Mouse (Mus musculus) neural tube, embryonic 11.5 days (tissue): ENCODE data around the gene Rnf225. TPM values are rescaled to one million over a fixed set of nuclear protein-coding genes. Genes with fewer than 3 reads are reported as not detected.
"Not testable (repeated sequence)": the region's sequence is repeated elsewhere in the genome, so short reads cannot be mapped to it uniquely, and the experiment has no call there.

ENCODE experiments used
- ATAC-seq: fragments of 200-750 bp; cut with Nextera tagmentation; 2 replicates; pipeline ENCODE4 v1.8.0; 2017; ENCODE audit warnings: moderate number of reproducible peaks, mild to moderate bottlenecking, moderate TSS enrichment, moderate library complexity; ENCODE audit not compliant: insufficient read depth, low FRiP score, low TSS enrichment
- DNase-seq: peaks from one replicate; pipeline ENCODE4 v3.0.0-alpha.2; 2015; ENCODE audit warnings: low spot score
- H3K27ac ChIP-seq: fragments of 300-500 bp; sonication (generic); 2 replicates; pipeline ENCODE4 v1.5.1; 2014; ENCODE audit warnings: low read depth, mild to moderate bottlenecking, low read length
- H3K27me3 ChIP-seq: fragments of 300-500 bp; sonication (generic); 2 replicates; pipeline ENCODE4 v1.6.1; 2014; ENCODE audit warnings: mild to moderate bottlenecking, low read length, mixed read lengths; ENCODE audit not compliant: control insufficient read depth, insufficient read depth
- H3K36me3 ChIP-seq: fragments of 300-500 bp; sonication (generic); 2 replicates; pipeline ENCODE4 v1.6.1; 2014; ENCODE audit warnings: mild to moderate bottlenecking, low read length, moderate library complexity, mixed read lengths; ENCODE audit not compliant: control insufficient read depth, insufficient read depth
- H3K4me1 ChIP-seq: fragments of 300-500 bp; sonication (generic); 2 replicates; pipeline ENCODE4 v1.6.1; 2014; ENCODE audit warnings: low read length, mixed read lengths; ENCODE audit not compliant: control insufficient read depth, insufficient read depth
- H3K4me2 ChIP-seq: fragments of 300-500 bp; sonication (generic); 2 replicates; pipeline ENCODE4 v1.6.1; 2014; ENCODE audit warnings: low read depth, mild to moderate bottlenecking, moderate library complexity
- H3K4me3 ChIP-seq: fragments of 300-500 bp; sonication (generic); 2 replicates; pipeline ENCODE4 v1.5.1; 2014; ENCODE audit warnings: low read depth, low read length
- H3K9ac ChIP-seq: fragments of 300-500 bp; sonication (generic); 2 replicates; pipeline ENCODE4 v1.6.1; 2014; ENCODE audit warnings: mild to moderate bottlenecking, low read length
- H3K9me3 ChIP-seq: fragments of 300-500 bp; sonication (generic); 2 replicates; pipeline ENCODE4 v1.6.1; 2016; ENCODE audit warnings: low read length; ENCODE audit not compliant: control insufficient read depth
- WGBS: fragments of 180-500 bp; shearing (Covaris S2); extraction: QIAGEN DNeasy Blood & Tissue Kit; methylation state at CpG from one replicate; pipeline ENCODE4 v1.1.7; 2014; 5-methylcytosine and 5-hydroxymethylcytosine counted together
- polyA plus RNA-seq: library from polyadenylated mRNA; unstranded; fragments of >200 nt; fragmentation: Nextera tagmentation; extraction: Ambion mirVana; gene quantifications from 2 replicates; pipeline ENCODE4 v1.2.1, GENCODE M21; 2014

Gene Rnf225
- polyA plus RNA-seq, 1 experiment from 2014 or later: 0.61 TPM

- DNase-seq (peak; percentile 91), ATAC-seq (peak; percentile 97)
- Histone ChIP-seq H3K27ac (no peak within 1 kb of the TSS), H3K4me2 (peak within 1 kb of the TSS; percentile 41), H3K4me1 (0 out of 2 replicates have a peak, but pooled peaks cover 2% of the 10 kb centered on the region), H3K9me3 (no peaks in the 10 kb centered on the region), H3K27me3 (no peaks in the 10 kb centered on the region), H3K9ac (peak within 1 kb of the TSS; percentile 58), H3K4me3 (peak within 1 kb of the TSS; percentile 54), H3K36me3 (no peaks in the 10 kb centered on the region)
- WGBS: 7% methylated on average over 36 of the region's 36 CpGs
These were observed 29.4 kb upstream of the Rnf225 start, which contains the start of gene Zscan22 for GRCm38 (mm10) chr7:12897655-12898410. TSS of gene Zscan22 (plus strand) at chr7:12897815.

- Histone ChIP-seq H3K4me1 (0 out of 2 replicates have a peak, but pooled peaks cover 2% of the 10 kb centered on the region), H3K4me2 (no peak overlapping the region), H3K9ac (no peak overlapping the region), H3K36me3 (peaks cover 3% of the 10 kb centered on the region; the same call in 1 of the 2 replicates), H3K27me3 (no peaks in the 10 kb centered on the region), H3K27ac (no peak overlapping the region), H3K4me3 (no peak overlapping the region), H3K9me3 (no peaks in the 10 kb centered on the region)
- 92% methylated on average over 5 of the region's 5 CpGs for WGBS
- DNase-seq (no peak), ATAC-seq (no peak)
These were observed 25.7 kb upstream of the Rnf225 start for GRCm38 (mm10) chr7:12901517-12901916.

- H3K4me1 ChIP-seq: no peaks in the 10 kb centered on the region
- H3K4me2 ChIP-seq: no peak overlapping the region
- no peak for ATAC-seq
- no peak overlapping the region for H3K27ac ChIP-seq
- peaks cover 10% of the 10 kb centered on the region for H3K36me3 ChIP-seq
- WGBS: 54% methylated on average over 10 of the region's 10 CpGs
- H3K4me3 ChIP-seq: no peak overlapping the region
- H3K27me3 ChIP-seq: no peaks in the 10 kb centered on the region
- no peak overlapping the region for H3K9ac ChIP-seq
- no peak for DNase-seq
- no peaks in the 10 kb centered on the region for H3K9me3 ChIP-seq
These were observed 23.6 kb upstream of the Rnf225 start for GRCm38 (mm10) chr7:12903623-12904022.

- no peaks in the 10 kb centered on the region for H3K27me3 ChIP-seq
- 93% methylated on average over 1 of the region's 1 CpGs for WGBS
- H3K4me2 ChIP-seq: no peak overlapping the region
- no peaks in the 10 kb centered on the region for H3K4me1 ChIP-seq
- H3K27ac ChIP-seq: no peak overlapping the region
- H3K4me3 ChIP-seq: no peak overlapping the region
- H3K36me3 ChIP-seq: peaks cover 10% of the 10 kb centered on the region
- no peak for ATAC-seq
- no peak overlapping the region for H3K9ac ChIP-seq
- no peak for DNase-seq
- H3K9me3 ChIP-seq: no peaks in the 10 kb centered on the region
These were observed 22.1 kb upstream of the Rnf225 start for GRCm38 (mm10) chr7:12905146-12905545.

- Histone ChIP-seq H3K9me3 (no peaks in the 10 kb centered on the region), H3K4me2 (peak overlapping the region; percentile 49), H3K4me1 (no peaks in the 10 kb centered on the region), H3K9ac (peak overlapping the region; percentile 71), H3K27ac (no peak overlapping the region; the same call in 1 of the 2 replicates), H3K36me3 (peaks cover 10% of the 10 kb centered on the region), H3K27me3 (no peaks in the 10 kb centered on the region), H3K4me3 (peak overlapping the region; percentile 41)
- WGBS: 37% methylated on average over 7 of the region's 7 CpGs
- ATAC-seq (peak; percentile 33), DNase-seq (peak; percentile 72)
These were observed 17.7 kb upstream of the Rnf225 start for GRCm38 (mm10) chr7:12909498-12909962.

GRCm38 (mm10) chr7:12910181-12910668 is 17.0 kb upstream of the Rnf225 start:
- WGBS: 9% methylated on average over 19 of the region's 19 CpGs
- peak overlapping the region; percentile 56; the same call in 1 of the 2 replicates for H3K27ac ChIP-seq
- H3K4me1 ChIP-seq: no peaks in the 10 kb centered on the region
- H3K36me3 ChIP-seq: peaks cover 10% of the 10 kb centered on the region
- H3K27me3 ChIP-seq: no peaks in the 10 kb centered on the region
- H3K9ac ChIP-seq: peak overlapping the region; percentile 71
- no peaks in the 10 kb centered on the region for H3K9me3 ChIP-seq
- DNase-seq (peak; percentile 71), ATAC-seq (peak; percentile 70)
- peak overlapping the region; percentile 49 for H3K4me2 ChIP-seq
- H3K4me3 ChIP-seq: peak overlapping the region; percentile 41

- ATAC-seq (no peak), DNase-seq (no peak)
- H3K36me3 ChIP-seq: no peaks in the 10 kb centered on the region; the same call in 1 of the 2 replicates
- no peaks in the 10 kb centered on the region for H3K4me1 ChIP-seq
- H3K4me2 ChIP-seq: no peak overlapping the region
- no peaks in the 10 kb centered on the region for H3K9me3 ChIP-seq
- H3K27me3 ChIP-seq: no peaks in the 10 kb centered on the region
- no peak overlapping the region for H3K27ac ChIP-seq
- no peak overlapping the region for H3K9ac ChIP-seq
- no peak overlapping the region for H3K4me3 ChIP-seq
These were observed 13.7 kb upstream of the Rnf225 start for GRCm38 (mm10) chr7:12913556-12913955.

- not testable (repeated sequence) for H3K4me3 ChIP-seq, H3K27me3 ChIP-seq, H3K4me2 ChIP-seq, ATAC-seq, H3K9ac ChIP-seq, DNase-seq, H3K4me1 ChIP-seq, H3K9me3 ChIP-seq, H3K27ac ChIP-seq
- 90% methylated on average over 7 of the region's 8 CpGs for WGBS
- H3K36me3 ChIP-seq: peaks cover 12% of the 10 kb centered on the region
These were observed 6.7 kb upstream of the Rnf225 start for GRCm38 (mm10) chr7:12920495-12920894.

GRCm38 (mm10) chr7:12921318-12921704 is 5.9 kb upstream of the Rnf225 start:
- Histone ChIP-seq H3K36me3 (peaks cover 20% of the 10 kb centered on the region), H3K4me3 (peak overlapping the region; percentile 57), H3K9ac (peak overlapping the region; percentile 77), H3K9me3 (no peaks in the 10 kb centered on the region), H3K27me3 (no peaks in the 10 kb centered on the region), H3K4me2 (peak overlapping the region; percentile 90), H3K27ac (peak overlapping the region; percentile 88), H3K4me1 (peaks cover 8% of the 10 kb centered on the region)
- no peak for ATAC-seq
- WGBS: 0% methylated on average over 3 of the region's 3 CpGs
- DNase-seq: no peak
